Mouse (Mus musculus): ENCODE results near the gene B4galnt1.
"Not testable (repeated sequence)": the region's sequence is repeated elsewhere in the genome, so short reads cannot be mapped to it uniquely, and the experiment has no call there.

The B4galnt1 gene

GRCm38 (mm10) chr10:127186451-127186850 lies 21.4 kb downstream of the B4galnt1 start:
- CTCF ChIA-PET, result no interaction called here

GRCm38 (mm10) chr10:127187371-127188078 lies 22.5 kb downstream of the B4galnt1 start:
- CTCF ChIA-PET, result interaction anchor here (0.5 to 0.7 kb wide), 2 partner anchors 19 to 37 kb away, joined by 3 to 4 read pairs; no protein-coding TSS in a partner anchor

DNA sequence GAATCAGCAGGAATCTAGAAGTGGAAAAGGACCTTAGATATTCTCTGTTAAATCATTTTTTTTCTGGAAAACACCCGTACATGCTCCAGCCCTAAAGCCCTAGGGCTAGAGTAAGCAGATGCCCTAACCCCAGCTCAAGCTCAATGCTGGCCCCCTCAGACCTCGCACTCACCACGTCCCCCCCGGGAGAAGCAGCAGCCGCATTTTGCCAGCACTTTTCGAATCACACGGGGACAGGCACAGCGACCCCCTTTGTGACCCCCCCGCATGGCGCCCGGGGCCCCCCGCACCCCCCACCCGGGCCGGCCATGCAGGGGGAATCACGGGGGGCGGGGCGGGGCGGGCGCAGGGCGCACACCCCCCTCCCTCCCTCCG lies 23.0 kb downstream of the B4galnt1 start:
- CTCF ChIA-PET, result interaction anchor here (0.5 to 0.7 kb wide), 2 partner anchors 20 to 37 kb away, joined by 3 to 4 read pairs; no protein-coding TSS in a partner anchor

DNA sequence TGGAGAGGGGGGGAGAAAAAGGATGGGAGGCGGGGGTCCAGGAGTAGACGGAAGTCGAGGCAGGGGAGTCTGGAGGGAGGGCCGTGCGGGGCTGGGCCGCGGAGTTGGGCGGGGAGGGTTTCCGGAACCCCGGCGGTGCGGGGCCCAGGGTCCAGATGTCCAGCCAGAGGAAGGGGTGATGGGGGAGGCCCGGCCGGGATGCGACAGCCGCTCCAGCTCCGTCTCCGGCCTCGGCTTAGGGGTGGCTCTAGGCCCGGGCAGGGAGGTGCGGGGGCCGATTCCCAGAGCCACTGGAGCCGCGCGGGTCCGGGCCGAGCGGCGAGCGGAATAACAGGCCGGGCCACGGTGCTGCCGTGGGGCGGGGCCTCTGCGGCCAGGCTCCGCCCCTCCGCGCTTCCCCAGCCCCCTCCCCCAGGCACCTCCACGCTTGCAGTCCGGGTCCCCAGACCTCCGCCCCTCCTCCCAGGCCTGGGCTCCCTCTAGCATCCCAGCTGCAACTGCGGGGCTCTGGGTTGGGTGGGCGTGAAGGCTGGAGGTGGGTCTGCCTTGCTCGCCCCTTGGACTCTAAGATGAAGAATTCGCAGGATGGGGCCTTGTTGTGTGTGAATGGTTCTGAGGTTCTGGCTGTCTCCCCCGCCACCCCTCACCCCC lies 23.6 kb downstream of the B4galnt1 start:
- CTCF ChIA-PET, result interaction anchor here (0.5 to 0.7 kb wide), 3 partner anchors 10 to 36 kb away, joined by 3 to 4 read pairs (median 3); no protein-coding TSS in a partner anchor

DNA sequence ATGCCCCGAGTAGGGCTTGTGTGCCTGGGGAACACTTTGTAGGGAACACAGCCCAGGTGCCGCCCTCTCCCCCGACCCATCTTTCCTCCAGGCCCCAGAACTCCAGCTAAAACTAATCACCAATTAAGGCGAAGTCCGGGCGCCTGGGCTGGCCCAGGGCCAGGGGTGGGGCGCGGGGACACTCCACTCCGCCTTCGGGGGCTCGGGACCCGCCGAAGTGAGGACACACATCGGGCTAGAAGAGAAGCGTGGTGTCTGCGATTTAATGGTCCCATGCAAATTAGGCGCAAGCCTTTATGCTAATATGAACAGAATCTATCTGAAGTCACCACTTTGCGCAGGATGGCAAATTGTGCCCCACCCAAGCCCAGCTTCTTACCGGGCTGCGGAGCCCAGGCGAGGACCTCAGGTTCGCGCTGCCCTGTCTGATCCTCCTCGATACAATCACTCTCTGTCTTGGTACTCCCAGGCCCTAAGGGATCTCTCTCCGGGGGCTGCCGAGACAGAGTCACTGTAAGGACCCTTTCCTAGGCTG lies 24.2 kb downstream of the B4galnt1 start:
- CTCF ChIA-PET, result interaction anchor here (0.7 kb wide), 1 partner anchor 10 kb away, joined by 3 read pairs; no protein-coding TSS in a partner anchor

- CTCF ChIA-PET, result interaction anchor here (0.7 kb wide), 1 partner anchor 14 kb away, joined by 3 read pairs; no protein-coding TSS in a partner anchor
Observed at GRCm38 (mm10) chr10:127189651-127190381, 24.8 kb downstream of the B4galnt1 start, which contains the start of gene Arhgef25. Arhgef25 (minus strand) TSS chr10:127190083.

GRCm38 (mm10) chr10:127190398-127191190 lies 25.6 kb downstream of the B4galnt1 start:
- CTCF ChIA-PET, result interaction anchor here (0.7 kb wide), 1 partner anchor 13 kb away, joined by 3 read pairs; no protein-coding TSS in a partner anchor

- CTCF ChIA-PET, result no interaction called here
Observed at GRCm38 (mm10) chr10:127191191-127192056, 26.4 kb downstream of the B4galnt1 start.

DNA sequence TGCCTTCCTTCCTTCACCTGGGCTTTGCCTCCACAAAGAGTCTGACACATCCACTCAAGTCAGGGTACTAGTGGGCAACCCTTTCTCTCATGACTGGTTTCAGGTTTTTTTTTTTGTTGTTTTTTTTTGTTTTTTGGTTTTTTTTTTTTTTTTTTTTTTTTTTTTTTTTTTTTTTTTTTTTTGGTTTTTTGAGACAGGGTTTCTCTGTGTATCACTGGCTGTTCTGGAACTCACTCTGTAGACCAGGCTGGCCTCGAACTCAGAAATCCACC lies 27.0 kb downstream of the B4galnt1 start:
- CTCF ChIA-PET, result not testable (repeated sequence)

DNA sequence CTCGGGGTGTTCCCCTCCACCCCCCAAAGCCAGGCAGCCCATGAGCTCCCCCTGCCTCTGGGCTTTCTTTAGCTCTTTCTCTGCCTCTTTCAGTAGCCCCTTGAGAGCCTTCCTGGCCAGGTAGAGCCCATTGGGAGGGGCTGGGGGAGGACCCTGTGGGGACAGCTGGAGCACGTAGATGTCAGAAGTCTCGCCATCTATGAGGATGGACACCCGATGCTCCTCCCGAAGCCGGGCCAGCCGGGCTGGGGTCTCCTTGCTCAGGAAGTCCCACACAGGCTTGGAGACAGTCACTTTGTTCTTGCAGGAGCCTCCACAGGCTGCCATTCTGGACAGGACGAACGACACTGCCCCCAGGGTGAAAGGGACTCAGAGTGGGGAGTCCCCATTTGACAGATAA lies 28.0 kb downstream of the B4galnt1 start:
- CTCF ChIA-PET, result no interaction called here

DNA sequence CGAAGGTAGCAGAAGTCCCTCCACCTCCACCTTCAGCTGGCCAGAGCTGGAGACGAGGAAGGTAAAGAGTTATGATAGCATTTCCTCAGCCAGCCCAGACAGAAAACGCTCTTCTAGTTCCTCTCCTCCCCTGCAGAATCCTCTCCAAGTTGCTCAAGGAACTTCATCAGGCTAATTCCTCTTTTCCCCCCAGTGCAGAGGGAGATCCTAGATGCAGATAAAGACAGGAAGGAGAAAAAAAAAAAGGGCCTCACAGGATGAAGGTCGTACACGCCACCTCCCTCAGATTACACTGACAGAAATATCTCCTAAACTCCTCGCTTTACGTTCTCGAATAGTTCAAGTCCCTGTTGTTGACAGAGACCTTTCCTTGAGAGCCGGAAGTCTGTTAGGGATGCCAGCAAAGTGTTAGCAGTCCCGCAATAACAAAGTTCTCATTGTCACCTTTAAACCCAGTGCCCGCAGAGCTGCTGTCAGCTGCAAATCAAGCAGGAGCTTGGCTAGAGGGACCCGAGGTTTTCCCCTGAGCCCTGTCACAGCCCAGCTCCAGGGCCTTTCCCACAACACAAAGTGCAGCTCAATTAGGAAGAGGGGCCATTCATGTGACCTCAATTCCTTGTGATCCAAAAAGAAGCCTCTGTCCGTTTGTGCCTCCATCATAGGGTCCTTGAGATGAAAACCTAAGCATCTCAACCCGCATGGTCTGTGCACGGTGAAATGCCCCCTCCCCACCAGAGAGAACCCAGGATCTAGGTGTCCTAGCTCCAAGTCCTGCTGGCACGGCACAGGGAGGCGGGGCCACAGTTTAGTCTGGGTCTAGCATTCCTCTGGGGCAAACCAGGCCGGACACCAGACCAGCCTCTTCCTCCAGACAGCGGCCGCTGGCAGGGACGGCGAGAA lies 29.7 kb downstream of the B4galnt1 start:
- CTCF ChIA-PET, result interaction anchor here (0.7 to 1.2 kb wide), 2 partner anchors 14 to 36 kb away, joined by 3 read pairs; partner anchors contain the start of gene Slc26a10

DNA sequence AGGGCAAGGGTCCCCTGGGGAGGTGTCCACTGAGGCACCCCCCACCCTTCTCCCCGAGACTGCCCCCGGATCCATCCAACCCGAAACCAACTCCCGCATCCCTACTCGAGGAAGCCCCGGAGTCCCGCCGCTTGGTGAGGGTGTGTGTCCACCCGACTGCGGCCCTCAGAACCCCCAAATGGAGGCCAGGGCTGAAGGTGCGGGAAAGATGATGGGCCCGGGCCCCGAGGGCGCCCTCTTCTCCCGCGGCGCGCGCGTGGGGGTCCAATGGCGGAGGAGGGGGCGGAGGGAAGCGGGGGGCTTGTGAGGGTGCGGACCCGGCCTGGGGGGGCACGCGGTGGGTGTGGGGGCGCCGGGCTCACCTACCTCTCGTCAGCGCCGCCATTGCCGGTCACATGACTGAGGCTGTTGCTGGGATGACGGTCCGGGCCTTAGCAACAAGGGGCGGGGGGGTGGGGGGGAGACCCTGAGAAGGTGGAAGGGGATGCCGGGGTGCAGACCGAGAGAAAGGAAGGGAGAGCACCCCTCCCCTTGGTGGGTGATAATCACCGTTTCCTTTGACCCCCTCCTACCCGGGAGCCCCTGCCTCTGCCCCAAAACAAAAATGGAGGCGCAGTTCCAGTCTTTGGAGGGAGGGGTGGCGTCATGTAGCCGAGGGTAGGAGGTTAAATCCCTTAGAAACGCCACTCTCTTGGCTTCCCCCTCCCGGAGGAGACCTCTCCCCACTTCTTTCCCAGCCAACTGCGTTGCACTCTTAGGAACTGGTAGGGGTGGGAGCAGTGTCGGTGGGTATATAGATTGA lies 30.5 kb downstream of the B4galnt1 start, which contains the start of gene Dtx3:
Dtx3 (minus strand) TSS at position 401 of the 802 bp plus-strand sequence.
- CTCF ChIA-PET, result no interaction called here

DNA sequence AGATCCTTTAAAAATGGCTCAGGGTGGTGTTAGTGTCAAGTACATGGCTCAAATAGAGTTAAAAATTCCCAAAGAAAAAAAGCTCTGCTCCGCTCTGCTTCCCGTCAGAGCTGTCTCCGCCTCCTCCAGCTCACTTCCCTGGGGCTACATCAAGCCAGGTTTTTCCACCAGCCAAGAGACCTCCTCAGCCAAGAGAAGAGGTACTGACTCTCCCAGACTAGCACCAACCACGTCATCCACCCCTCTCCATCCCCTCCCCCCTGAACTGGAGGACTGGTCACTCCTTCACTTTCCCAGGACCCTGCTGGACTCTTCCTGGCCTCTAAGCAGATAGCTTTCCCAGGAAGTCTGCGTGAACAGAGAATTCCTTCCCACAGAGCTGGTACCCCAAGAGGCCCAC lies 31.4 kb downstream of the B4galnt1 start:
- CTCF ChIA-PET, result interaction anchor here (0.6 kb wide), 1 partner anchor 67 kb away, joined by 5 read pairs; no protein-coding TSS in a partner anchor

DNA sequence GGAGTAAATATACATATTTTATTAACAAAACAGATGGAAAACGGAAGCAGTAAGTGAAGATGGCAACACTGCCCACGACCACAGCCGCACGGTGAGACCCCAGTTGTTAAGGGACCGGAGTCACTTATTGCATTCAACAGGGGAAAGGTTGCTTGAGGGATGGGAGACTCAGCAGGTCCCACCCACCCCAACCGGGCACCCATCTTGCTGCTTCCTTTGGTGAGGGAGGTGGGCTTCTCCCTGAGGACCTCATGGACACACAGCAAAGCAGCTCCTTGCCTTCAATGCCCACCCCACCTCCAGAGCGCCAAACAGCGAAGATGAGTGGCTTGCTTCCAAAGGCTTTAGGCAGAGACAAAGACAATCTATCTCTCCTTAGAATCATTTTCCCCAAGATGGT lies 32.1 kb downstream of the B4galnt1 start:
- CTCF ChIA-PET, result no interaction called here

- CTCF ChIA-PET, result no interaction called here
Observed at GRCm38 (mm10) chr10:127197505-127198110, 32.6 kb downstream of the B4galnt1 start.

GRCm38 (mm10) chr10:127198492-127198891 lies 33.5 kb downstream of the B4galnt1 start:
- CTCF ChIA-PET, result no interaction called here

DNA sequence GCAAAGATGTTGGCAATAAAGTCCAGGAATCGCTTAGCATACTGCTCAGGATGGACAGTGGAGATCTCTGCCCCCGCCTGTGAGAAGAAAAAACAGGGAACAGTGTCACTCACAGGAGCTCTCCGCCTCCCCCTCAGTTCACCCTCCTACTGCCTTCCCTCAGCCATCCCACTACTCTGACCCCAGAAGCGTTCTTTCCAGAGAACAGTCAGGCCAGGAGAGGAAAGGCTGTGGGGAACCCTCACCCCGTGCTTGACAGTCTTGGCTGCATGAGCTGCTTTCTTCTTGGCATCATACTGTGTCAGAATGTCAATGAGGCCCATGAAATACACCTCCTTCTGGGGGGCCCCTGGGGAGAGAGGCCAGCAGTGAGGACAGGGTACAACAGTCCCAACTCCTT lies 34.0 kb downstream of the B4galnt1 start:
- CTCF ChIA-PET, result no interaction called here

DNA sequence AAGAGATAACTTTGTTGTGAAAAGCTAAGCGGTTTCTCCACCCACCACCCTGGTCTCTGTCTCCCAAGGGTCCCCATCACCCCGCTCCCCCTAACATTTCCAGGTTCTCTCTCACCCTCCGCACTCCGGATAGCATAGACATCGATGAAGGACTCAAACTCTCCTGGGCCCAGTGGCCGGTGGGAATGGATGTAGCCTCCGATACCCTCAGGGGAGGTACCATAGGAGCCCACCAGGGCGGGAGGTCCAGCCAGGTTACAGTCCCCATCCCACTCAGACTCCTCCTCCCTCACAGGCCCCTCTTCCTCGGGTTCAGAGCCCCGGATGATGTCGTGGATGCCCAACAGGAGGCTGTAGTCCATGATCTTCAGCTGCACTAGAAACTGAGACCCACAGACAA lies 34.4 kb downstream of the B4galnt1 start:
- CTCF ChIA-PET, result no interaction called here
